Mouse (Mus musculus) myocyte (in vitro differentiated cells): ENCODE data around the gene Tmed6.

ENCODE experiments used
- CEBPB ChIP-seq: IDR thresholded peaks from 2 replicates; pipeline ENCODE4 v1.6.1; 2011; ENCODE audit warnings: mild to moderate bottlenecking, moderate library complexity; ENCODE audit not compliant: poor library complexity, insufficient read depth, severe bottlenecking
- E2F4 ChIP-seq: IDR thresholded peaks from one replicate; pipeline ENCODE4 v1.6.1; 2011; ENCODE audit warnings: mild to moderate bottlenecking, control low read depth, moderate library complexity; ENCODE audit not compliant: insufficient read depth
- MAX ChIP-seq: IDR thresholded peaks from one replicate; pipeline ENCODE4 v1.6.1; 2011; ENCODE audit warnings: low read depth, mild to moderate bottlenecking, control low read depth
- MYOD1 ChIP-seq, 3 experiments: IDR thresholded peaks; one replicate each; pipeline ENCODE4 v1.6.1; 2011; ENCODE audit warnings: control low read depth in 2 of 3, low read depth in 2 of 3, mild to moderate bottlenecking in 2 of 3, moderate library complexity in 1 of 3; ENCODE audit not compliant: insufficient read length in 2 of 3, control insufficient read depth in 1 of 3
- MYOG ChIP-seq, 3 experiments: IDR thresholded peaks; one replicate each; pipeline ENCODE4 v1.6.1; 2011; ENCODE audit warnings: control low read depth in 2 of 3, low read depth in 2 of 3, mild to moderate bottlenecking in 2 of 3; ENCODE audit not compliant: insufficient read length in 2 of 3, control insufficient read depth in 1 of 3, insufficient read depth in 1 of 3
- POLR2A ChIP-seq: IDR thresholded peaks from one replicate; pipeline ENCODE4 v1.6.1; 2011; ENCODE audit warnings: low read depth, mild to moderate bottlenecking, control low read depth, moderate library complexity; ENCODE audit not compliant: insufficient read length
- POLR2AphosphoS2 ChIP-seq: IDR thresholded peaks from one replicate; pipeline ENCODE4 v1.6.1; 2011; ENCODE audit warnings: low read depth, control low read depth; ENCODE audit not compliant: insufficient read length
- REST ChIP-seq: IDR thresholded peaks from one replicate; pipeline ENCODE4 v1.6.1; 2011; ENCODE audit warnings: mild to moderate bottlenecking, control low read depth, moderate library complexity; ENCODE audit not compliant: insufficient read depth, insufficient read length
- SRF ChIP-seq: IDR thresholded peaks from one replicate; pipeline ENCODE4 v1.6.1; 2011; ENCODE audit warnings: low read depth; ENCODE audit not compliant: control insufficient read depth, insufficient read length
- TCF12 ChIP-seq: IDR thresholded peaks from one replicate; pipeline ENCODE4 v1.6.1; 2011; ENCODE audit warnings: mild to moderate bottlenecking, control low read depth; ENCODE audit not compliant: poor library complexity, insufficient read depth, severe bottlenecking
- TCF3 ChIP-seq: IDR thresholded peaks from one replicate; pipeline ENCODE4 v1.6.1; 2011; ENCODE audit warnings: low read depth, control low read depth; ENCODE audit not compliant: insufficient read length
- USF1 ChIP-seq: IDR thresholded peaks from one replicate; pipeline ENCODE4 v1.6.1; 2011; ENCODE audit warnings: low read depth, mild to moderate bottlenecking, control low read depth, moderate library complexity

DNA sequence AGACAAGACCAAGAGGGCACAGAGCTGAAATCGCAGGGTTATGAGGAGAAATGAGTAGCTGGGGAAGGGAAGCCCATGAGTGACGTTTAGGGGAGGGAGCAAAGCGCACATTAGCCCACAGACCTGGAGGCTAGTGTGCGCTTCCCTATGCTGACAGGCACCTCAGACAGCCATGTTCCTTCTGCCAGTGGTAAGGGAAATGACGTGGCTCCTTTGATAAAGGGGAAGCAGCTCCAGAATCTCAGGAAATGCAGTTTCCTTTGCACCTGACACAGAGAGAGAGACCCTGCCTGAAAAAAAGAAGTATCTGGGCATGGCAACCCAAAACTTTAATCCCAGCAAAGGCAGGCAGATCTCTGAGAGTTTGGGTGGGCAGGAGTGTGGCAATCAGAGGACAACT, 35.4 kb downstream of the Tmed6 start:
- no peak for TF ChIP-seq USF1
- TF ChIP-seq POLR2AphosphoS2: no peak
- TF ChIP-seq MYOG (IDR thresholded peaks at IDR 0.05; ENCODE audit: control insufficient read depth in 1 of 3, insufficient read depth in 1 of 3, insufficient read length in 2 of 3, low read depth in 2 of 3): no peak
- TF ChIP-seq POLR2A: no peak
- TF ChIP-seq E2F4: no peak
- no peak for TF ChIP-seq TCF12
- no peak for TF ChIP-seq REST
- no peak for TF ChIP-seq CEBPB
- no peak for TF ChIP-seq MAX
- no peak for TF ChIP-seq SRF
- TF ChIP-seq MYOD1 (IDR thresholded peaks at IDR 0.05; ENCODE audit: control insufficient read depth in 1 of 3, insufficient read length in 2 of 3, low read depth in 2 of 3): no peak
- no peak for TF ChIP-seq TCF3
